Mouse (Mus musculus): ENCODE measurements at regions not wholly inside any gene's neighbourhood (a gene's known extent, or its start where the extent isn't known, plus 50 kb on each side); places are given as distances from the start of the nearest gene placed in this dataset.

- DNase-seq: peak; percentile 21
These were observed 185.6 kb upstream of the Usp25 start for GRCm38 (mm10) chr16:76827674-76828441.

DNA sequence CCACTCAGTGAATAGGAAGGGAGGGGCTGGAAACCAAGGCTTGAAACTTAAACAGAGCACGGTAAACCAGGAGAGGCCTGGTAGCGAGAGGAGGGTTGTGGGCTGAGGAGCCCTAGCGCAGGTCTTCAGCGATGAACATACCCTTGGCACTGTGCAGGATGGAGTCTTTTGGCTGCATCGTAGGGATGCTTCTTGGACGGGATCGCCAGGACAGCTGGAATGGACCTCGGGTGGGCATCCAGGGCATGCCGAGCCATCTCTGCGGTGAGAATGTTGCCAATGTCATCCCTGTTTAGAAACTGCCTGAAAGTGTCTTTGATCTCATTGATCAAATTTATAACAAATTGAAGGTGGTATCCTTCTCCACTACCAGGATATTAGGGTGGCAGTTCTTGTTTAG is 192.2 kb upstream of the Usp25 start:
- DNase-seq: no peak

DNA sequence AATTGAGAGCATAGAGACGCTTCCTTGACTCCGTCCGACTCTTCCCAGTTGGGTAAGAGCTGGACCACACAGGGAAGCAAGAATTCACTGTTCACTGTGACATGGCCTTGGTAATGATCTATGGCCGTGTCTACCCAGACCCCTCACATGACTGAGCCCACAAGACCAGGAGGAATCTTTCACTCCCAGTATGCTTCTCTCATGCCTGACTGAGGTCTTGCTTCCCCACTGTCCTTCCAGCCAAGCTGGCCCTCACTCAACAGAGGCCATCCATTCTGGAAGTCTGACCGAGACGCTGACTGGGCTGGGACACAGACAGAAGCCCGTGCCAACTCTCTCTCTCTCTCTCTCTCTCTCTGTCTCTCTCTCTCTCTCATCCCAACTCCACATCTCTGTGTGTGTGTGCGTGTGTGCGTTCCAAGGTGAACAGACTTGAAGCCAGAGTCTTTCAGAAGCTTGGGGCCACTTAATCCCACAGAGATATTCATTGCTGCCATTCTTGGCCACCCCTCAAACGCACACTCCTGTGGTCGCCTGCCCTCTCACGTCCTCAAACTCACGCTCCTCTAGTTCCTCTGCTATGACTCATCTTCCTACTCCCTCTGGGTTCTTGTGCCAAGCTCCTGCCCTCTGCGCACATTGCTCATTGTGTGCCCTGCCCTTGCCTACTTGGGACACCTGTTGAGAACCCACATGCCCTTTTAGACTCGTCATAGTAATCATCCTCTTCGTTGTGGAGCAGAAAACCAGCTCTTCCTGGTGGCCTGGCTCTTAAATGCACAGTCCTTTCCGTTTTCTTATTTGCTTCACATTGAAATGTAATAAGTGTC is 197.2 kb upstream of the Usp25 start:
- no peak for DNase-seq

GRCm38 (mm10) chr16:76803725-76804124 is 209.8 kb upstream of the Usp25 start:
- DNase-seq: peak; percentile 6

DNA sequence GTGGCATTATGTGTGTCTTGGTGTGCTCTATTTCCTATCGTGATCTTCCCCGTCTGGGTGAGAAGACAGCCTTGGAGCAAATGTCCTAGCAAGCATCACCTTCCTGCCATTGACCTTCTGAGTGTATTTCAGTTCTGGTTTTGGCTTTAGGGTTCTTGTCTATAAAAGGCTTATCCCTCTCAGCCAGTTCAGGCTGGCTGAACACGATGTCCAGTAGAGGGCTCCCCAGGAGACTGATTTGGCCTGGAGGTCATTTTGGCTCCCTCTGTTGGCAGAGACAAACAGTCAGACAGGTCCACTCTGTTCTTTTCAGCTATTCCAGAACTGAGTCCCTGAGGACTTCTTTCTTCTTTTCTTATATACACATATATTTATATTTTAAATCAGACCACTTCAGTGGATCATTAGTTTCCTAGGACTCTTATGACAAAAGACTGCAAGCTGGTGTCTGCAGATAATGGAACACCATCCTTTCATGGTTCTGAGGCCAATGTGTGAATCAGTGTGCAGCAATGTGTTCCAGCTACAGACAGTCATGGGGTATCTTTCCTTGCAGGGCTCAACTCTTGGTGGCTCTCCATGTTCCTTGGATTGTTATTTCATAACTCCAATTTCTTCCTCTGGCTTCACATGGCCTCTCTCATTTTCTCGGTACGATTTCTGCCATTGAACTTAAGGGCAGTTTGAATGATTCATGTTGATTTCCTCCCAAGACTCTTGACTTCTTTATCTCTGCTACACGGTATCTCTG is 226.9 kb upstream of the Usp25 start:
- DNase-seq: peak; percentile 39

GRCm38 (mm10) chr16:76782656-76783055 is 230.8 kb upstream of the Usp25 start:
- no peak for DNase-seq

- DNase-seq: no peak
These were observed 237.7 kb upstream of the Usp25 start for GRCm38 (mm10) chr16:76775790-76776189.

DNA sequence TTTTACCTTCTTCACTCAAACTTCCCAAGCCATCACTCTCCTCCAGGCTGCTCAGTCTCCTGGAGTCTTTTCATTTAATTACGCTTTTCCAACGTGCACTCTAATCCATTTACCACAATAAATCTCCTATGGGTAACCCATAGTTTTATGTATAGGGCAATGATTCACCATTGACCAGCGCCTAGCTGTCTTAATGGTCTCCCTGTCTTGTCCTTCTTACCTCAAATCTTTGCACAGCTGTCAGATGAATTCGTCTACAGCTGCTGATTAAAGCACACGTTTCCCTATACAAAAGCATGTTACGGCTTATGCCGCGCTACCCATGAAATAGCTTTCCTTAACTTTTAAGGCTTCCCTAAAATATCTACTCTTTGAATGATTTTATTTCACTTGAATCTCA is 239.5 kb upstream of the Usp25 start:
- no peak for DNase-seq

DNA sequence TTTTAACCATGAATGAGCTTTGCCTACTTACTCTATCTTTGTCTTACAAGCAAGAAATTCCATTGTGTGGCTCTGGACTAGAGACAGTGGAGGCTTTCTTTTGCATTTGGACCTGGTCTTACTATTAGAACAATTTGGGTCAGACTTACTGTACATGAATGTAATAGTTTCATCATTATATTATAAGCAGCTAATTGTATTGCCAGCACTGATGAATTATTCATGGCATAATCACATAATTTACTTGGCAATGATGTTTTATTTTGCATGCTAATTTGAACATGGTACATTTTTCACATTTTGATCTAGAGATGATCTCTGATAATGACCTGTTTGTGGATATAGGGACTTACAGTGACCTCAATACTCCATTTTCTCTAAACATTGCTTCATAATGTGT is 240.0 kb upstream of the Usp25 start:
- DNase-seq: no peak

DNA sequence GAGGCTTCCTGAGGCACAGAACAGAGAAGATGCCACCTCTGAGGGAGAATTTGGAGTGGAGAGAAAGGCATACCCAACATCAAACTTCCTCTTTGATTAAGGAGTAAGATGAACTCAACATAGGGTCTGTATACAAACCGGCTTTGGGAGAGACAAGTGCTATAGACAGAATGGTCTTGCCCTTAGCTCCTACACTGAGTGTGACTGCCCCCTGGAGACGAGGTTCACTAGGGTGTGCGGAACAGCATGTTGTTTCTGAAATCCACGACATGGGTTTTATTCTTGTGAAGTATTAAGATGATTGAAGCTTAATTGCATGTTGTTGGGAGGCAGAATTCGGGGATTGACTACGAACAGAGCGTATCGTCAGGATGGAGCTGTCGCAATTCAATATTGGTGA is 244.9 kb upstream of the Usp25 start:
- peak; percentile 9 for DNase-seq

- DNase-seq: no peak
These were observed 246.9 kb upstream of the Usp25 start for GRCm38 (mm10) chr16:76766636-76767035.

DNA sequence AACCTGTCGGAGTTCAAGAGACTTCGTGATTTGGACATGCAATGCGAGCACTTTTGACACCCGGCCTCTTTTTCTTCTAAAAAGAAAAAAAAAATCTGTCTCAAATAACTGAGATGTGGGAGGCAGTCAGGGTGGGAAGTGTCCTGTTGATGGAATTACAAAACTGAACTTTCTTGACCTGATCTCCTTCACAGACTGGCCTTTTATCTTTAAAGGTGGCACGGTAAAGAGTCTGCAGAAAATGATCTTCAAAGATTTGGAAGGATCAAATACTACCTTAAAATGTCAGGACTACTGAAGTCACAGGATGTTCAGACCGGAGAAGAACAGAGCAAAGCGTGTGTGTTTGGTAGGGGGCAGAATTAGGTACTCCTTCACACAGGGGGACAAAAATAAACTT is 248.0 kb upstream of the Usp25 start:
- DNase-seq: no peak

GRCm38 (mm10) chr16:76764994-76765393 is 248.5 kb upstream of the Usp25 start:
- DNase-seq: no peak

GRCm38 (mm10) chr16:76762619-76763283 is 250.8 kb upstream of the Usp25 start:
- no peak for DNase-seq

DNA sequence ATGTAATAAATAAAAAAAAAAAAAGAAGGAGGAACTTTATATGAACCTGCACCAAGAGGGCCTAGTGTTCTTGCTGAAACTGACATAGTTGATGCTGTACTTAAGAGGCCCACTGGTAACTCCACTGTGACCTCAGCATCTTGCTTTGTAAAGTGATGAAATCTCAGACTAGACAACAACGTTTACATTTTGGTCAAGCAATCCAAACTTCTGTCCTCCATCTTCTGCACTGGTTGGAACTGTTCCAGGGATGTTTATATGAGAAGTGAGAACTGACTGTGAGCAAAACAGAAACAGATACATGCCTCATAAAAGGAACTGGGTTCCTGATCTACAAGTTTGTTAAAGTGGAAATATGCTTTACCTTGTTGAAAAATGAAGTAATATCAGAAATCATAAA is 251.7 kb upstream of the Usp25 start:
- DNase-seq: no peak

GRCm38 (mm10) chr16:76761004-76761403 is 252.5 kb upstream of the Usp25 start:
- DNase-seq: no peak

GRCm38 (mm10) chr16:76754871-76755270 is 258.6 kb upstream of the Usp25 start:
- no peak for DNase-seq

GRCm38 (mm10) chr16:76746385-76746784 is 267.1 kb upstream of the Usp25 start:
- DNase-seq: no peak

DNA sequence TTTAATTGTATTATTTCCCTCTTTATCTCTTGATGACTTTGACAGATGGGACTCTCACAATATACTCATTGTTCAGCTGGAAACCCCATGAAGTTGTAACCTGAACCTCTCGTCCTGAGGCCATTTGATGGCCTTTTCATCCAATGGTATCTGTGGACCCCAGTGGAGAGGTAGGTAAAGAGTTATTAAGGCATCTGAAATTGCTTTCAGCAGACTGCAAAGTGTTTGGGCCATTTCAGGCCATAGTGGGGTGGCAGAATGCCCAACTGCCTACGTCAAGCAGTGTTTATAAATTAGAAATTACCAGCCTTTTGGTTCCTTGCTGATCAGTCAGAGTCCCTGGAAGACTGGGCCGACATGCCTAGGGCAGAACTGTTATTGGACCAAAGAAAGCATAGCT is 272.4 kb upstream of the Usp25 start:
- DNase-seq: no peak

DNA sequence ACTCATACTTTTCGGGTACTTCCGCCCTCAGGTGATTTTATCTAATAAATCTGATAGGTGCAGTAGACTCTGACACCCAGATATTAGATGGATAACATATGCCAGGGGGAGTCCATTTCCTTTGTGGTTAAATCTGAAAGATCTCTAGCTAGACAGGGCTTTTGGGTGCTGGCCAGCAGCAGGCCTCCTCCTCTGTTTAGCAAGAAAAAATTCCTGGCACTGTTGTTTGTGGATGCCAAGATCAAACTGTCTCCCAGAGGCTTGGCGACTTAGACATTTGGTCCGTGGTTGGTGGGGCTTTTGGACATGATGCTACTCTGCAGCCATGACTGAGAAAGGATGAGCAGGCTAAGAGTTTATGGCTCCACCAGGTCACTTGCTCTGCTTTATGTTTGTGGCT is 287.5 kb upstream of the Usp25 start:
- DNase-seq: no peak

DNA sequence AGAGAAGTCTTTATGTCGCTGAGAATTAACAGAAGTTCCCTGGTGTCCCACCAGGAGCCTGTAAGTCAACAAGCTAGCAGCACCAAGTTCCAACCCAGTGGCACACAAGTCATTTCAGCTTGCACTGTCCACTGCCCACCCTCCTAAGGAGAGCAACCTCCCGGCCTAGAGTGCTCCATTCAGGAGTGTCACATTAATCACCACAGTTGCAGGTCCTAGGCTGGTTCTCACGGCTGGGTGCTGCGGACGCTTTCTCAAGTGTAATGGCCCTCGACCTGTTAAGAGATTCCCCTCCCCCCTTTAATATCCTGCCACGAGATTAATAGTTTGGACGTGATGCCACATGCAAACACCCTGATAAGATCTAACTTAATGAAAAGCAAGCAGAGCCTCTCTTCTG is 288.2 kb upstream of the Usp25 start:
- DNase-seq: no peak

DNA sequence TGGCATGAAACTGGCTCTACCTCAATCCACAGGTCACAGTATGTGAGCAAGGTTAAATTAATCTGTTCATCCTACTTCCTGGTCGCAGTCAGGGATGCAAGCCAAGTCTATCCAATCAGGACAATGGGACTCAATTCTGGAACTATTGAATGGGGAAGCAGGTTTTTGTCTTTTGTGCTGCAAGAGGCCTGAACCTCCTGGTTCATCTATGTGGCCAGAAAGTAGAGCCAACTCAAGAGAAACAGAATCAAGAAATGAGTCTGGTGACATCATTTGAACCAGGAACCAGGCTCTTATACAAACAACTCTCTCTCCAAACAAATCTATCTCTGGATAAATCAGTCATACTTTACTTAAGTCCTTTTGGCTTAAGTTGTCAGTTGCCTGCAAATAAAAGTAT is 294.7 kb upstream of the Usp25 start:
- DNase-seq: no peak

GRCm38 (mm10) chr16:76718147-76718546 is 295.4 kb upstream of the Usp25 start:
- no peak for DNase-seq

All from layer of hippocampus, adult 9-11 months (tissue).